Mouse (Mus musculus) E14TG2a.4 (cell line): ENCODE data around the gene Ifrd1.

Experiments used
- CTCF ChIP-seq: conservative IDR thresholded peaks from 2 replicates; pipeline ENCODE4 v1.5.1; 2014; ENCODE audit warnings: low read length
- NANOG ChIP-seq: IDR thresholded peaks from 2 replicates; pipeline ENCODE4 v1.6.1; 2014; ENCODE audit warnings: borderline replicate concordance, low read length, mixed read lengths
- POU5F1 ChIP-seq: IDR thresholded peaks from 2 replicates; pipeline ENCODE4 v1.6.1; 2014; ENCODE audit warnings: low read length, borderline replicate concordance

- TF ChIP-seq CTCF (no peak), POU5F1 (no peak), NANOG (no peak)
Measured at GRCm38 (mm10) chr12:40263712-40264111, 15.4 kb upstream of the Ifrd1 start.
